Mouse (Mus musculus) small intestine, adult 2 months (tissue): ENCODE results near the gene Ube2r2.

Experiments used
- CTCF ChIP-seq: fragments of 200-500 bp; IDR thresholded peaks from 2 replicates; pipeline ENCODE4 v1.5.1; 2012; ENCODE audit warnings: low read depth, mild to moderate bottlenecking, control low read depth, inconsistent platforms, low read length, moderate library complexity, mixed read lengths; ENCODE audit not compliant: insufficient replicate concordance, insufficient read length; ENCODE audit errors: extremely low read depth
- POLR2A ChIP-seq: fragments of 200-500 bp; IDR thresholded peaks from 2 replicates; pipeline ENCODE4 v1.6.1; 2012; ENCODE audit warnings: low read depth, mild to moderate bottlenecking, control low read depth, inconsistent platforms, low read length, moderate library complexity

DNA sequence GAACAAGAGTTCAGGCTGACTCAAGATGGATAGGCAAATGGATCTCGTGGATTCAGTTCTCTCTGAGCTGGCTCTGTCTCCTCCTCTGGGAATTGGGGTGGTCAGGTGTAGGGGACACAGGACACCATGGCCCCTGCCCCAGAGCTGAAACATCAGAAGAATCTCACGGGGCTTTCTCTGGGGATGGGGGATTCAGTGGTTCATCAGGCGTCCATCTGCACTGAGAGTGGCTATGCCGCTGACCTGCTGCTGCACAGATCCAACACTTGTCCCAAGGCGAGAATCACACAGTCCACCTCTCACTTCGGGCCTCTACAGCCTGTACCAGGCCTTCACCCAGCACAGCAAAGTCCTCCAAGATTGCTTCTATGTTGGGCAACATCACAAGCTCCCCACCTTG, 20.5 kb upstream of the Ube2r2 start:
- TF ChIP-seq POLR2A = no peak
- no peak for TF ChIP-seq CTCF
